Mouse (Mus musculus) E14TG2a.4 (cell line): Measurements from ENCODE around the gene Cbx1.

Experiments used
- H3K27me3 ChIP-seq: 2 replicates; pipeline ENCODE4 v1.6.1; 2014; ENCODE audit warnings: low read length, control low read depth; ENCODE audit not compliant: insufficient read depth
- H3K36me3 ChIP-seq: 2 replicates; pipeline ENCODE4 v1.6.1; 2014; ENCODE audit warnings: low read length, control low read depth; ENCODE audit not compliant: insufficient read depth
- H3K4me1 ChIP-seq: replicated peaks from 2 replicates; pipeline ENCODE4 v1.6.1; 2014; ENCODE audit warnings: low read depth, low read length, control low read depth
- H3K4me3 ChIP-seq: replicated peaks from 2 replicates; pipeline ENCODE4 v1.5.1; 2014; ENCODE audit warnings: mild to moderate bottlenecking, low read length
- H3K9me3 ChIP-seq: 2 replicates; pipeline ENCODE4 v1.6.1; 2014; ENCODE audit warnings: low read length, control low read depth
- CTCF ChIP-seq: conservative IDR thresholded peaks from 2 replicates; pipeline ENCODE4 v1.5.1; 2014; ENCODE audit warnings: low read length
- NANOG ChIP-seq: IDR thresholded peaks from 2 replicates; pipeline ENCODE4 v1.6.1; 2014; ENCODE audit warnings: borderline replicate concordance, low read length, mixed read lengths
- POU5F1 ChIP-seq: IDR thresholded peaks from 2 replicates; pipeline ENCODE4 v1.6.1; 2014; ENCODE audit warnings: low read length, borderline replicate concordance

Gene Cbx1

GRCm38 (mm10) chr11:96757421-96757820, 31.5 kb upstream of the Cbx1 start:
- Histone ChIP-seq H3K36me3 (no peaks in the 10 kb centered on the region), H3K27me3 (no peaks in the 10 kb centered on the region), H3K4me1 (peaks cover 24% of the 10 kb centered on the region), H3K9me3 (peaks cover 3% of the 10 kb centered on the region; the same call in 1 of the 2 replicates), H3K4me3 (no peak overlapping the region)
- TF ChIP-seq NANOG (no peak), POU5F1 (no peak), CTCF (peak; percentile 40)

GRCm38 (mm10) chr11:96758402-96758801, 30.5 kb upstream of the Cbx1 start:
- Histone ChIP-seq H3K36me3 (no peaks in the 10 kb centered on the region), H3K4me3 (no peak overlapping the region), H3K4me1 (peaks cover 21% of the 10 kb centered on the region), H3K27me3 (no peaks in the 10 kb centered on the region), H3K9me3 (peaks cover 3% of the 10 kb centered on the region; the same call in 1 of the 2 replicates)
- TF ChIP-seq NANOG (no peak), CTCF (no peak), POU5F1 (no peak)

- peaks cover 7% of the 10 kb centered on the region for H3K36me3 ChIP-seq
These were observed 28.9 kb upstream of the Cbx1 start for GRCm38 (mm10) chr11:96760042-96760441.

GRCm38 (mm10) chr11:96761984-96762383, 26.9 kb upstream of the Cbx1 start:
- H3K4me1 ChIP-seq = peaks cover 50% of the 10 kb centered on the region
- no peak overlapping the region for H3K4me3 ChIP-seq
- H3K36me3 ChIP-seq = peaks cover 10% of the 10 kb centered on the region
- no peak for TF ChIP-seq CTCF
- no peak for TF ChIP-seq NANOG
- no peak for TF ChIP-seq POU5F1
- H3K9me3 ChIP-seq = no peaks in the 10 kb centered on the region
- no peaks in the 10 kb centered on the region for H3K27me3 ChIP-seq

More at GRCm38 (mm10) chr11:96760042-96760441, 28.9 kb upstream of the Cbx1 start:
- Histone ChIP-seq H3K27me3 (no peaks in the 10 kb centered on the region), H3K4me1 (peaks cover 36% of the 10 kb centered on the region), H3K9me3 (peaks cover 3% of the 10 kb centered on the region; the same call in 1 of the 2 replicates), H3K4me3 (0 out of 2 replicates have a peak overlapping the region, but pooled peaks have one; percentile 24)
- TF ChIP-seq CTCF = peak; percentile 90
- no peak for TF ChIP-seq NANOG

- no peak overlapping the region for H3K4me3 ChIP-seq
- TF ChIP-seq NANOG (no peak), POU5F1 (no peak), CTCF (no peak)
- peaks cover 57% of the 10 kb centered on the region for H3K4me1 ChIP-seq
- H3K9me3 ChIP-seq = no peaks in the 10 kb centered on the region
- peaks cover 13% of the 10 kb centered on the region for H3K36me3 ChIP-seq
- no peaks in the 10 kb centered on the region for H3K27me3 ChIP-seq
These were observed 26.0 kb upstream of the Cbx1 start for GRCm38 (mm10) chr11:96762742-96763470.

- Histone ChIP-seq H3K9me3 (no peaks in the 10 kb centered on the region), H3K36me3 (peaks cover 32% of the 10 kb centered on the region), H3K4me3 (no peak overlapping the region), H3K27me3 (no peaks in the 10 kb centered on the region), H3K4me1 (peaks cover 72% of the 10 kb centered on the region)
- TF ChIP-seq NANOG (no peak), CTCF (no peak), POU5F1 (no peak)
These were observed 24.2 kb upstream of the Cbx1 start for GRCm38 (mm10) chr11:96764511-96765350.

GRCm38 (mm10) chr11:96765645-96766044, 23.3 kb upstream of the Cbx1 start:
- TF ChIP-seq CTCF (no peak), NANOG (no peak), POU5F1 (no peak)
- Histone ChIP-seq H3K4me1 (peaks cover 71% of the 10 kb centered on the region), H3K4me3 (no peak overlapping the region), H3K36me3 (peaks cover 41% of the 10 kb centered on the region), H3K9me3 (no peaks in the 10 kb centered on the region), H3K27me3 (no peaks in the 10 kb centered on the region)

GRCm38 (mm10) chr11:96766555-96766954, 22.4 kb upstream of the Cbx1 start:
- H3K4me1 ChIP-seq = peaks cover 76% of the 10 kb centered on the region
- peak overlapping the region; percentile 49 for H3K4me3 ChIP-seq
- H3K27me3 ChIP-seq = no peaks in the 10 kb centered on the region
- peaks cover 50% of the 10 kb centered on the region for H3K36me3 ChIP-seq
- H3K9me3 ChIP-seq = no peaks in the 10 kb centered on the region
- TF ChIP-seq POU5F1 (no peak), CTCF (no peak), NANOG (no peak)
